Mouse (Mus musculus) heart, embryonic 14.5 days (tissue): ENCODE measurements around the gene Bahcc1. TPM values are rescaled to one million over a fixed set of nuclear protein-coding genes. Genes with fewer than 3 reads are reported as not detected.

Experiments
- ATAC-seq: fragments of 200-750 bp; cut with Nextera tagmentation; 2 replicates; pipeline ENCODE4 v1.8.0; 2017; ENCODE audit warnings: low read depth, moderate TSS enrichment; ENCODE audit not compliant: insufficient number of reproducible peaks, insufficient read depth, low FRiP score
- H3K27ac ChIP-seq, 2 experiments: fragments of 200-500 bp in 1 of 2; fragments of 300-500 bp in 1 of 2; sonication (generic) in 1 of 2; replicated peaks in 1 of 2; 2 replicates each; pipeline ENCODE4 v1.5.1; 2012 to 2014; ENCODE audit warnings: low read depth in 2 of 2, low read length in 2 of 2, control low read depth in 1 of 2, mild to moderate bottlenecking in 1 of 2, mixed read lengths in 1 of 2; ENCODE audit not compliant: control insufficient read depth in 1 of 2, insufficient read depth in 1 of 2
- H3K27me3 ChIP-seq: fragments of 300-500 bp; sonication (generic); 2 replicates; pipeline ENCODE4 v1.6.1; 2014; ENCODE audit warnings: mild to moderate bottlenecking, low read length, control low read depth; ENCODE audit not compliant: control insufficient read depth, insufficient read depth
- H3K36me3 ChIP-seq: fragments of 300-500 bp; sonication (generic); 2 replicates; pipeline ENCODE4 v1.6.1; 2014; ENCODE audit warnings: mild to moderate bottlenecking, control low read depth, low read length, mixed read lengths; ENCODE audit not compliant: control insufficient read depth, insufficient read depth
- H3K4me1 ChIP-seq, 2 experiments: fragments of 200-500 bp in 1 of 2; fragments of 300-500 bp in 1 of 2; sonication (generic) in 1 of 2; 2 replicates each; pipeline ENCODE4 v1.6.1; 2012 to 2014; ENCODE audit warnings: low read length in 2 of 2, control low read depth in 1 of 2, mixed read lengths in 1 of 2; ENCODE audit not compliant: control insufficient read depth in 2 of 2, insufficient read depth in 2 of 2
- H3K4me2 ChIP-seq: fragments of 300-500 bp; sonication (generic); 2 replicates; pipeline ENCODE4 v1.6.1; 2014; ENCODE audit warnings: mild to moderate bottlenecking, low read length
- H3K4me3 ChIP-seq, 2 experiments: fragments of 200-500 bp in 1 of 2; fragments of 300-500 bp in 1 of 2; sonication (generic) in 1 of 2; 2 replicates each; pipeline ENCODE4 v1.5.1; 2012 to 2014; ENCODE audit warnings: low read length in 2 of 2, mild to moderate bottlenecking in 2 of 2, control low read depth in 1 of 2, low read depth in 1 of 2, moderate library complexity in 1 of 2; ENCODE audit not compliant: control insufficient read depth in 1 of 2, insufficient read depth in 1 of 2
- H3K9ac ChIP-seq: fragments of 300-500 bp; sonication (generic); 2 replicates; pipeline ENCODE4 v1.6.1; 2014; ENCODE audit warnings: mild to moderate bottlenecking, low read length
- H3K9me3 ChIP-seq: fragments of 300-500 bp; sonication (generic); 2 replicates; pipeline ENCODE4 v1.6.1; 2016; ENCODE audit warnings: low read length, control low read depth; ENCODE audit not compliant: control insufficient read depth
- WGBS: fragments of 180-500 bp; shearing (Covaris S2); extraction: QIAGEN DNeasy Blood & Tissue Kit; methylation state at CpG from one replicate; pipeline ENCODE4 v1.1.7; 2014; 5-methylcytosine and 5-hydroxymethylcytosine counted together
- polyA plus RNA-seq: library from polyadenylated mRNA; unstranded; fragments of >200 nt; fragmentation: Nextera tagmentation; extraction: Ambion mirVana; gene quantifications from 2 replicates; pipeline ENCODE4 v1.2.1, GENCODE M21; 2014

The Bahcc1 gene
- polyA plus RNA-seq, 1 experiment from 2014 or later: 9.1 TPM

GRCm38 (mm10) chr11:120298441-120299141 is 65.8 kb downstream of the Bahcc1 start:
- no peak overlapping the region for H3K9ac ChIP-seq
- WGBS: 84% methylated on average over 4 of the region's 4 CpGs
- no peak for ATAC-seq
- no peaks in the 10 kb centered on the region for H3K36me3 ChIP-seq
- H3K27ac ChIP-seq: no peak overlapping the region
- no peak overlapping the region for H3K4me3 ChIP-seq
- H3K9me3 ChIP-seq: no peaks in the 10 kb centered on the region
- peaks cover 15 to 19% of the 10 kb centered on the region in 2 experiments; a peak in 3 of 4 replicates for H3K4me1 ChIP-seq
- H3K4me2 ChIP-seq: no peak overlapping the region
- H3K27me3 ChIP-seq: no peaks in the 10 kb centered on the region

- Histone ChIP-seq H3K4me3 (no peak overlapping the region), H3K9me3 (no peaks in the 10 kb centered on the region), H3K36me3 (no peaks in the 10 kb centered on the region), H3K9ac (no peak overlapping the region), H3K27ac (no peak overlapping the region), H3K27me3 (no peaks in the 10 kb centered on the region), H3K4me1 (peaks cover 18 to 25% of the 10 kb centered on the region in 2 experiments), H3K4me2 (no peak overlapping the region)
- WGBS: 14% methylated on average over 5 of the region's 5 CpGs
- ATAC-seq: no peak
Observed at GRCm38 (mm10) chr11:120299484-120299883, 66.7 kb downstream of the Bahcc1 start.

GRCm38 (mm10) chr11:120303119-120303518 is 70.4 kb downstream of the Bahcc1 start:
- WGBS: 82% methylated on average over 9 of the region's 9 CpGs
- H3K9me3 ChIP-seq: no peaks in the 10 kb centered on the region
- no peak overlapping the region for H3K4me2 ChIP-seq
- H3K4me3 ChIP-seq: no peak overlapping the region
- H3K9ac ChIP-seq: no peak overlapping the region
- H3K36me3 ChIP-seq: no peaks in the 10 kb centered on the region
- ATAC-seq: no peak
- no peaks in the 10 kb centered on the region for H3K27me3 ChIP-seq
- peaks cover 38 to 39% of the 10 kb centered on the region in 2 experiments for H3K4me1 ChIP-seq
- no peak overlapping the region for H3K27ac ChIP-seq

GRCm38 (mm10) chr11:120303559-120304349 is 71.0 kb downstream of the Bahcc1 start:
- peak overlapping the region; percentile 78; the same call in 1 of the 2 replicates for H3K4me2 ChIP-seq
- no peak overlapping the region for H3K4me3 ChIP-seq
- H3K9me3 ChIP-seq: no peaks in the 10 kb centered on the region
- no peak overlapping the region for H3K27ac ChIP-seq
- no peaks in the 10 kb centered on the region for H3K36me3 ChIP-seq
- no peaks in the 10 kb centered on the region for H3K27me3 ChIP-seq
- 83% methylated on average over 21 of the region's 21 CpGs for WGBS
- H3K4me1 ChIP-seq: peaks cover 38 to 43% of the 10 kb centered on the region in 2 experiments
- ATAC-seq: no peak
- H3K9ac ChIP-seq: no peak overlapping the region

GRCm38 (mm10) chr11:120304350-120304694 is 71.6 kb downstream of the Bahcc1 start:
- Histone ChIP-seq H3K4me3 (no peak overlapping the region), H3K27me3 (no peaks in the 10 kb centered on the region), H3K9ac (no peak overlapping the region), H3K9me3 (no peaks in the 10 kb centered on the region), H3K36me3 (no peaks in the 10 kb centered on the region), H3K27ac (peak overlapping the region in 1 of 2 experiments; percentile 81; a peak in 2 of 4 replicates), H3K4me1 (peaks cover 37 to 43% of the 10 kb centered on the region in 2 experiments), H3K4me2 (peak overlapping the region; percentile 78)
- no peak for ATAC-seq
- 40% methylated on average over 5 of the region's 5 CpGs for WGBS

GRCm38 (mm10) chr11:120304886-120305534 is 72.3 kb downstream of the Bahcc1 start:
- H3K36me3 ChIP-seq: no peaks in the 10 kb centered on the region
- H3K9ac ChIP-seq: peak overlapping the region; percentile 80
- H3K27me3 ChIP-seq: no peaks in the 10 kb centered on the region
- WGBS: 4% methylated on average over 43 of the region's 53 CpGs
- no peaks in the 10 kb centered on the region for H3K9me3 ChIP-seq
- peak overlapping the region; percentile 81 for H3K27ac ChIP-seq
- peaks cover 30 to 36% of the 10 kb centered on the region in 2 experiments for H3K4me1 ChIP-seq
- H3K4me2 ChIP-seq: peak overlapping the region; percentile 78
- peak; percentile 93 for ATAC-seq
- H3K4me3 ChIP-seq: peak overlapping the region; percentile 44 to 70

GRCm38 (mm10) chr11:120305535-120306365 is 73.0 kb downstream of the Bahcc1 start:
- peak overlapping the region; percentile 78 for H3K4me2 ChIP-seq
- peak overlapping the region; percentile 80 for H3K9ac ChIP-seq
- H3K36me3 ChIP-seq: no peaks in the 10 kb centered on the region
- peak overlapping the region; percentile 44 to 60 for H3K4me3 ChIP-seq
- H3K4me1 ChIP-seq: peaks cover 35 to 39% of the 10 kb centered on the region in 2 experiments
- H3K9me3 ChIP-seq: no peaks in the 10 kb centered on the region
- no peak for ATAC-seq
- H3K27me3 ChIP-seq: no peaks in the 10 kb centered on the region
- 23% methylated on average over 15 of the region's 15 CpGs for WGBS
- H3K27ac ChIP-seq: peak overlapping the region; percentile 78 to 81
